Mouse (Mus musculus) liver, embryonic 15.5 days (tissue): ENCODE data around the gene Abcb5. TPM values are rescaled to one million over a fixed set of nuclear protein-coding genes. Genes with fewer than 3 reads are reported as not detected.

ENCODE experiments used
- ATAC-seq: fragments of 200-750 bp; cut with Nextera tagmentation; 2 replicates; pipeline ENCODE4 v1.8.0; 2017; ENCODE audit warnings: moderate number of reproducible peaks, mild to moderate bottlenecking, moderate library complexity; ENCODE audit not compliant: insufficient read depth
- H3K27ac ChIP-seq: fragments of 300-500 bp; sonication (generic); replicated peaks from 2 replicates; pipeline ENCODE4 v1.5.1; 2015; ENCODE audit warnings: mild to moderate bottlenecking, inconsistent platforms
- H3K27me3 ChIP-seq: fragments of 300-500 bp; sonication (generic); 2 replicates; pipeline ENCODE4 v1.6.1; 2015; ENCODE audit warnings: mild to moderate bottlenecking, inconsistent platforms
- H3K36me3 ChIP-seq: fragments of 300-500 bp; sonication (generic); replicated peaks from 2 replicates; pipeline ENCODE4 v1.6.1; 2015; ENCODE audit warnings: moderate library complexity, mild to moderate bottlenecking, inconsistent platforms
- H3K4me1 ChIP-seq: fragments of 300-500 bp; sonication (generic); replicated peaks from 2 replicates; pipeline ENCODE4 v1.6.1; 2015; ENCODE audit warnings: inconsistent platforms
- H3K4me2 ChIP-seq: fragments of 300-500 bp; sonication (generic); 2 replicates; pipeline ENCODE4 v1.6.1; 2015; ENCODE audit warnings: moderate library complexity, mild to moderate bottlenecking, inconsistent platforms
- H3K4me3 ChIP-seq: fragments of 300-500 bp; sonication (generic); replicated peaks from 2 replicates; pipeline ENCODE4 v1.5.1; 2015; ENCODE audit warnings: mild to moderate bottlenecking, inconsistent platforms
- H3K9ac ChIP-seq: fragments of 300-500 bp; sonication (generic); 2 replicates; pipeline ENCODE4 v1.6.1; 2015; ENCODE audit warnings: moderate library complexity, mild to moderate bottlenecking, inconsistent platforms
- H3K9me3 ChIP-seq: fragments of 300-500 bp; sonication (generic); replicated peaks from 2 replicates; pipeline ENCODE4 v1.6.1; 2016; ENCODE audit warnings: inconsistent platforms
- WGBS: fragments of 180-500 bp; shearing (Covaris S2); methylation state at CpG from one replicate; pipeline ENCODE4 v1.1.7; 2015; ENCODE audit warnings: mixed read lengths; ENCODE audit not compliant: insufficient replicate concordance; 5-methylcytosine and 5-hydroxymethylcytosine counted together
- polyA plus RNA-seq: library from polyadenylated mRNA; unstranded; fragments of >200 nt; fragmentation: Nextera tagmentation; extraction: Ambion mirVana; gene quantifications from 2 replicates; pipeline ENCODE4 v1.2.1, GENCODE M21; 2015

Abcb5 gene
- polyA plus RNA-seq, 1 experiment from 2014 or later, result not detected

DNA sequence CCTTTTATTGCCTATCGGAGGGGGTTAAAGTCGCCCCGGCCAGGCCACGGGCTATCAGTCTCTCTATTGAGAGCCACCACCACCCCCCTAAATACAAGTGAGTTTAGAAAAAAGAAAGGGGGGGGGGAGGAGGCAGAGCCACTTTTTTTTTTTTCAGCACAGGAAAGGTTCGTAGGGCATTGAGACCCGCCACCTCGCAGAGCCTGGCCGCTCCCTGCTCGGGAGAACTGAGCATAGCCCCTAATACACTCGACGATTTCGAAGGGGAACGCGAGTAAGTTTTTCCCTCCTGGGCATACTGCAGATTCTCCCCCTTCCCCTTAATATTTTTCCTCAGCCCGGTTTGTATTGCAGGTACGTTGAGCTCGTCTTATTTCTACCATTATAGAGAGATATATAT is 118.8 kb downstream of the Abcb5 start:
- 1% methylated on average over 17 of the region's 17 CpGs for WGBS
- no peak for ATAC-seq
- H3K36me3 ChIP-seq, result no peaks in the 10 kb centered on the region

DNA sequence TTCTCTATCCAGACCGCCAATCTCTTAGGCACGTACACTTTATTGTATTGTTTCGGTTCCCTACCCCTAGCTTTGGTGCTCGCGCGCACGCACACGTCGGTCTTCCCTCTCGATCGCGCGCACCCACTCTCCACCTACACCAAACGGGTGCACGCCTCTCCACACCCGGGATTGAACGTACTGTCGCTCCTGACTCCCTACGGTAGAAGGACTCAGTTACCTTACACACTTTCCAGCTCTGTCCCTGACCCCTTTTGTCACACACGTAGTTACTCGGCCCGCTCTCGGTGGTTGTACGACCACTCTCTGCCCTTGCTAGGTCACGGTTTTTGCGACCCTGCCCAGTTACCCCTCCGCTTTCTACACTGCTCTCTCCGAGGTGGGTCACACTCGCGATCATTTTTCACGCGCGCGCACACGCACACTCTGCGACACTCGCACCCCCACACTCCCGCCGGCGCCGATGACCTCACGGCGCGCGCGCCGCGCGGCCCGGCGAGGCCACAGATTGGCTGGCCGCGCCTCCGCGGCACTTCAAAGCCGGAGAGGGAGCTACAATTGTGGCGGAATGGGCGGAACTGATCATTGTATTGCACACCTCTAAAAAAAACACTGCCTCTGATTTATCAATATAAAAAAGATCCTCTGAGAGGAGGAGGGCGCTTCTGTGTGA is 119.4 kb downstream of the Abcb5 start:
- Histone ChIP-seq H3K9ac (no peak overlapping the region), H3K4me1 (peaks cover 11% of the 10 kb centered on the region), H3K27me3 (peaks cover 96% of the 10 kb centered on the region), H3K4me2 (peak overlapping the region; percentile 70), H3K36me3 (no peaks in the 10 kb centered on the region), H3K9me3 (no peaks in the 10 kb centered on the region), H3K4me3 (peak overlapping the region; percentile 39), H3K27ac (no peak overlapping the region)
- no peak for ATAC-seq
- under 1% methylated on average over 59 of the region's 59 CpGs for WGBS

More for the DNA sequence above, 118.8 kb downstream of the Abcb5 start:
- H3K27ac ChIP-seq, result no peak overlapping the region
- H3K27me3 ChIP-seq, result peaks cover 96% of the 10 kb centered on the region
- no peak overlapping the region for H3K9ac ChIP-seq
- peaks cover 11% of the 10 kb centered on the region for H3K4me1 ChIP-seq
- H3K9me3 ChIP-seq, result no peaks in the 10 kb centered on the region
- H3K4me3 ChIP-seq, result peak overlapping the region; percentile 39
- peak overlapping the region; percentile 70 for H3K4me2 ChIP-seq

DNA sequence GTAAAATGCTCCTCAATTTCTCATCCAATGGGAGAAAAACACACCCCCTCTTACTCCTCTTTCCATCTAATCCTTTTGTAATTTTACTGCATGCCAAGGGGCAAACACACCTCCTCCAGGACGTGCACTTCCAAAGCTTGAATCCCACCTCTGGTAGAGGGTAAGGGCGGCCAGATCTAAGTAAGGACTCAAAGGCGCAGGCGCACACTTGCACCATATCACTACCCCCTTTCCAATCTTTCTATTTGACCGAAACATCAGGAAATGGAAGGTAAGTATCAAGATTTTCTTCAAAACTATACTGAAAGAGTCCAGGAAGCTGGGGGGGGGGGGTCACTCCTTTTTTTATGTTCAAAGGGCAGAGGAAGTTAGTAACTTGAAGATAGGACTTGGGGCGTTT is 120.0 kb downstream of the Abcb5 start, which contains the start of gene Sp8:
Sp8 (plus strand) TSS at position 109 of the 400 bp plus-strand sequence.
- Histone ChIP-seq H3K9me3 (no peaks in the 10 kb centered on the region), H3K4me1 (peaks cover 11% of the 10 kb centered on the region), H3K4me3 (peak within 1 kb of the TSS; percentile 39), H3K9ac (no peak within 1 kb of the TSS), H3K36me3 (no peaks in the 10 kb centered on the region), H3K4me2 (peak within 1 kb of the TSS; percentile 70), H3K27me3 (peaks cover 99% of the 10 kb centered on the region), H3K27ac (no peak within 1 kb of the TSS)
- no peak for ATAC-seq
- 1% methylated on average over 6 of the region's 6 CpGs for WGBS

DNA sequence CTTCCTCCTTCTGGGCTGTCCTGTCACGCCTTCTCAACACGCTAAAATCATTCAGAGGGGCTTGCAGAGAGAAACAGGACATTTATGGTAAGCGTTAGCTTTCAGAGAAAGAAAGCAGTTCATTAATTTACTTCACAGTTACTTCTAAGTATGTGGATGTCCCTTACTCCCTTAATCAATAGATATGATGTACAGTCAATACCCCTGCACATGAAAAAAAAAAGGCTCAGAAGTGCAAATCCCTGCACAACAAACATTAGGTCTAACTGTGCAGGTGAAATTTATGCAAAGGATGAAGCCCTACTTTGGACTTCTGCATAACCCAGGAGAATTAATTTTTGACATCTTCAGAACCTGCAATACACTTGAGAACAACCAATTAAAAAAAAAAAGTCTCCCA is 120.9 kb downstream of the Abcb5 start:
- no peak for ATAC-seq
- no peak overlapping the region for H3K4me3 ChIP-seq
- H3K9me3 ChIP-seq, result no peaks in the 10 kb centered on the region
- H3K4me2 ChIP-seq, result no peak overlapping the region
- WGBS, result 5% methylated on average over 3 of the region's 3 CpGs
- H3K27ac ChIP-seq, result no peak overlapping the region
- peaks cover 99% of the 10 kb centered on the region for H3K27me3 ChIP-seq
- no peaks in the 10 kb centered on the region for H3K36me3 ChIP-seq
- H3K4me1 ChIP-seq, result peaks cover 11% of the 10 kb centered on the region
- no peak overlapping the region for H3K9ac ChIP-seq

DNA sequence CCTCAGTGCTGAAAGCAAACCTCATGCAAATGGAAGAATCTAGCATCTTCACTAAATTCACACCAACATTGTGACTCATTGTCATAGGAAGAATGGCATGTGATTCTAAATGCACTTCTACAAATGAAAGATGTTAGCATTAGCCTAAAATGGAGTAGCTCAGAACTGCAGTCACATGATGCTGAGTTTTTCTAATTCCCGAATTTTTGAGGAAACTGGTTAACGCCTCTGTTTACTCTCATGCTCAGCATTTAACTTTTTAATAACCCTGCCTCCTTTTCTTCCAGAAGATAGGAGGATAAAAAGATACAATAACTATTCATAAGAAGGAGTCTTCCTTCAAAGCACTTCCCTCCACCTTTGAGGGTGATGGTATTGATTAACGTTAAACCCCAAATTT is 121.4 kb downstream of the Abcb5 start:
- Histone ChIP-seq H3K9me3 (no peaks in the 10 kb centered on the region), H3K36me3 (no peaks in the 10 kb centered on the region), H3K27me3 (peaks cover 99% of the 10 kb centered on the region), H3K4me1 (peaks cover 11% of the 10 kb centered on the region), H3K4me3 (no peak overlapping the region), H3K9ac (no peak overlapping the region), H3K27ac (no peak overlapping the region), H3K4me2 (no peak overlapping the region)
- no peak for ATAC-seq
- 15% methylated on average over 3 of the region's 3 CpGs for WGBS

DNA sequence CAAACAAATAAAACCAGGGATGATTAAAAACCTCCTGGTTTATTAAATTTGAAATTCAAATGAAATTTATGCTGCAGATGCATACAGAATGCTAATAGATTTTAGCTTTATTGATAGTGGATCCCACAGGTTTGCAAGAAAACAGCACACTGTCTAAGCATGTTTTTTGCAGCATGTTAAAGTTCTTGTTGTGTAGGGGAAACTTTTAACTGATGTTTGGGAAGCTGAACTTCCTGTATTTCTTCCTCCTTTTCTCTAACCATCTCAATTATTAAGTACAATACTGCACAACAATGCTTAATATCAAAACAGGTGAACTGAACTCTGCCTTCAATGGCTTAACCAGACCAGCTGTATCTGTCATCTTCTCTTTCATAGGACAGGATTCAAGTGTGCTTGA is 122.1 kb downstream of the Abcb5 start:
- Histone ChIP-seq H3K4me2 (no peak overlapping the region), H3K4me3 (no peak overlapping the region), H3K27me3 (peaks cover 99% of the 10 kb centered on the region), H3K9me3 (no peaks in the 10 kb centered on the region), H3K27ac (no peak overlapping the region), H3K4me1 (peaks cover 7% of the 10 kb centered on the region), H3K36me3 (no peaks in the 10 kb centered on the region), H3K9ac (no peak overlapping the region)
- ATAC-seq, result no peak

DNA sequence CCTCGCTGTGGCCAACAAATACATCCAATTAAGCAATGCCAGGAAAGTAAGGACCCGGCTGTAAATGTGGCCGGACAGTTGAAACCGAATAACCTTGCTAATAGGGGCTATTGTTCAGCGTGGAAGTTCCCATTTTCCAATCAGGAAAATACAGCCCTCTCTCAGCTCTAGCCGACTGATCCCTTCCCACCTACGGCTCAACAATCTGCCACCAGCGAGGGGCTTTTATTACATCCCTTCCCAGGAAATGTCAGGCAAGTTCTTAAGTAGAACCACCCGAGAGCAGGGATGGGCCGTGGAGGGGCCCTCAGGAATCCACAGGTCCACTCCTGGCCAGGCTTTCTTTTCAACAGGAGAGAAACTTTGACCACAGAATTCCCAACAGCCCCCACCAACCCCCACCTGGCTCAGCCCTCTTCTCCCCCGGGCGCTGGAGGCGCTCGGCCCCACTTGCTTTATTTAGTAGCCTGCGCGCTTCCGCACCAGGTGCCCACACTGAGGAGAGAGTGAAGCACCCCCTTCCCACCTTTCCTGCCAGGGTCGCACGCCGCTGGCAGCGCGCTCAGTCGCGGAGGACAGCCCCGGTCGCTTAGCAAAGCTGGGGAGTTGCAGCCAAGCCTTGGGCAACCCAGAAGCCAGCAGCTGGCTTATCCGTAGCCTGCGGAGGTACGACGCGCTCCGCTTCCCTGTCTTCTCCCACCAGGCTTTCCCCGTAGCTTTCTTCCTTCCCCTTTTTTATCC is 123.4 kb downstream of the Abcb5 start:
- no peaks in the 10 kb centered on the region for H3K9me3 ChIP-seq
- no peak overlapping the region for H3K9ac ChIP-seq
- ATAC-seq, result no peak
- peaks cover 99% of the 10 kb centered on the region for H3K27me3 ChIP-seq
- H3K4me3 ChIP-seq, result no peak overlapping the region
- no peak overlapping the region for H3K4me2 ChIP-seq
- no peak overlapping the region for H3K27ac ChIP-seq
- 2% methylated on average over 33 of the region's 33 CpGs for WGBS
- H3K36me3 ChIP-seq, result no peaks in the 10 kb centered on the region
- peaks cover 6% of the 10 kb centered on the region for H3K4me1 ChIP-seq

DNA sequence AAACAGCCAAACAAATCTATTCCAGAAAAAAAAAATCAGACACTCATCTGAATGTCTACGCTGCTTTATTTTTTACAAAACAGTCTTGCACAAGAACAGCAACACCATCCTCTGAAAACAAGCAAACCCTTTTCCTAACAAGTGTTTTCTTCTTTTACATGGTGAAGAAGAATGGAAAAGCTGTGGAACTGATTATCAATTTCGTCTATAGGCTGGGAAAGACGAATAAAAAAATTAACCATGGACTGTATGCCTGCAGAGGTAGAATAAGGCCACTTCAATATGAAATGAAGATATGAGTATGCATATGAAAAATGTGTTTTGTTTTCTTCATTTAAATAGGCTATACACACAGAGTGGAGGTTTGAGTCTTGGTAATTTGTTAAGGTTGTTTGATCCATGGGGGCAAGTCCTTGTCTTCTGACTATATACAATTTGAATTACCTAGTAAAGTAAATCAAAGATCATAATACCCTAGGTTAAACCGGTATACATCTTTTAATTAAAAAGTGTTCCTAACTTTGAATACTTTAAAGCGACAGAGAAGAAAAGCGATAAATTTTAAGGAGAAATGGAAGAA is 124.2 kb downstream of the Abcb5 start:
- ATAC-seq, result no peak
- Histone ChIP-seq H3K9ac (no peak overlapping the region), H3K27me3 (peaks cover 99% of the 10 kb centered on the region), H3K4me2 (no peak overlapping the region), H3K27ac (no peak overlapping the region), H3K9me3 (no peaks in the 10 kb centered on the region), H3K4me3 (no peak overlapping the region), H3K36me3 (no peaks in the 10 kb centered on the region), H3K4me1 (peaks cover 2% of the 10 kb centered on the region; the same call in 1 of the 2 replicates)
- WGBS, result 5% methylated on average over 6 of the region's 6 CpGs

DNA sequence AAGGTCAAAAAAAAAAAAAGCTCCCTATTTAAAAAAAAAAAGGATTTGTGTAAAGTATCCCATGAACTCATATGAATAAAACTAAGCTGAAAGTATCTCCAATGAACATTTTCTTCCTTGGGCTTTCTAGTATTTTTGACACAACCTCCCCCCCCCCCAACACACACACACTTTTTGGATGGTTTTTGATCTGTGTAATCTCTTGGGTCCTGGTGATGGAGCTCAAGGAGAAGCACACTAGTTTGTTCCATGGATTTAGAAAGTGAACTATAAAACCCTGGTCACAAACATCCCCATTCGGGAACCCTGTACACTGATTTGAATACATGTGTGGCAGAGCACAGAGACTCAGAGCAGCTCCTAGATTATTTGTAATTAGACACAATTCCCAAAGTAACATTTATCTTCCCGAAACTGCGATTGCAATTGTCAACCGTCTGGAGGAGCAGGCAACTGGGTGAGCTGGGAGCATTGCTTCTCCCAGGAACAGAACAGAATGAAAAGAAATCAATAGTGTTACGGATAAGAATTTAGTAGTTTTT is 124.8 kb downstream of the Abcb5 start:
- no peak overlapping the region for H3K4me2 ChIP-seq
- H3K4me1 ChIP-seq, result no peaks in the 10 kb centered on the region
- no peak for ATAC-seq
- H3K27ac ChIP-seq, result no peak overlapping the region
- H3K9me3 ChIP-seq, result no peaks in the 10 kb centered on the region
- no peak overlapping the region for H3K4me3 ChIP-seq
- no peaks in the 10 kb centered on the region for H3K36me3 ChIP-seq
- WGBS, result under 1% methylated on average over 5 of the region's 5 CpGs
- H3K9ac ChIP-seq, result no peak overlapping the region
- H3K27me3 ChIP-seq, result peaks cover 99% of the 10 kb centered on the region

DNA sequence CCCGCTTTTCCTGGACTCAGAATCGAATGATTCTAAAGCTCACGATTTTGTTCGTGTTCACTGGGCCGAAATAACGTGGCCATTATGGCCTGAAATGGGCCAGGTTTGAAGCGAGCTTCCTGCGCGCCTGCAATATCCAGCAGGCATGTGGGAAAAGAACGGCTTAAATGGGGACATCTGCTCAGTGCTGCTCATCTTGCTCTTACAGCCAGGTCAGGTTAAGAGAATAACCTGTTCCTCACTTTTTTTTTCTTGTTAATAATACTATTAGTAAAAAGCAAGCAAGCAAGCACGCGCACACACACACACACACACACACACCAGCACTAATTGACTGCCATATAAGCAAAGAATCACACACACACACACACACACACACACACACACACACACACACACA is 125.4 kb downstream of the Abcb5 start:
- Histone ChIP-seq H3K27me3 (peaks cover 99% of the 10 kb centered on the region), H3K4me1 (no peaks in the 10 kb centered on the region), H3K4me2 (no peak overlapping the region), H3K4me3 (no peak overlapping the region), H3K9ac (no peak overlapping the region), H3K9me3 (no peaks in the 10 kb centered on the region), H3K36me3 (no peaks in the 10 kb centered on the region), H3K27ac (no peak overlapping the region)
- no peak for ATAC-seq
- 5% methylated on average over 12 of the region's 12 CpGs for WGBS

DNA sequence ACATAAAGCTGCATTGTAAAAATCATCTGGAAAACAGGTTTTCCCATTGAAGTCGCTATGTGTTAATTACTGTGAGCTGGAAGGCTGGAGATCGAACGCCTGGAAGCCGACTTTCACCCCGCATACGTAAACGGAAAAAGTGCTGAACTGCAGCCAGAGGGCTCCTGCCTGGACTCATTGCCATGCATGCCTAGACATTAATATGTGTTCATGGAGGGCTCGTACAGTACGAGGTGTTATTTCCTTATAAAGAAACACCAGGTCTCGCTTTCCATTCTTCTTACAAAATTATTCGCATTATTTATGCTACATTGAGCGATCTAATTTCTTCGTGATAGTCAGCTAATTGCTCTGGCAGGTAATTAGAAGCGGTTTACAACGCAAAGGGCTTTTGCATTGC is 125.9 kb downstream of the Abcb5 start:
- no peak for ATAC-seq
- H3K9me3 ChIP-seq, result no peaks in the 10 kb centered on the region
- 2% methylated on average over 15 of the region's 15 CpGs for WGBS
- H3K27ac ChIP-seq, result no peak overlapping the region
- no peak overlapping the region for H3K9ac ChIP-seq
- H3K4me2 ChIP-seq, result no peak overlapping the region
- H3K36me3 ChIP-seq, result no peaks in the 10 kb centered on the region
- H3K4me1 ChIP-seq, result no peaks in the 10 kb centered on the region
- H3K27me3 ChIP-seq, result peaks cover 97% of the 10 kb centered on the region
- H3K4me3 ChIP-seq, result no peak overlapping the region
